Mouse (Mus musculus) lung, embryonic 15.5 days (tissue): ENCODE results near the gene Gm49395. TPM values are rescaled to one million over a fixed set of nuclear protein-coding genes. Genes with fewer than 3 reads are reported as not detected.

Source experiments
- ATAC-seq: fragments of 200-750 bp; cut with Nextera tagmentation; 2 replicates; pipeline ENCODE4 v1.8.0; 2017; ENCODE audit warnings: moderate number of reproducible peaks, borderline replicate concordance; ENCODE audit not compliant: low FRiP score, low TSS enrichment; ENCODE audit errors: extremely low read depth
- H3K27ac ChIP-seq: fragments of 300-500 bp; sonication (generic); 2 replicates; pipeline ENCODE4 v1.5.1; 2015; ENCODE audit warnings: moderate library complexity, mild to moderate bottlenecking, inconsistent platforms
- H3K27me3 ChIP-seq: fragments of 300-500 bp; sonication (generic); 2 replicates; pipeline ENCODE4 v1.6.1; 2015; ENCODE audit warnings: inconsistent platforms
- H3K36me3 ChIP-seq: fragments of 300-500 bp; sonication (generic); 2 replicates; pipeline ENCODE4 v1.6.1; 2015; ENCODE audit warnings: inconsistent platforms
- H3K4me1 ChIP-seq: fragments of 300-500 bp; sonication (generic); 2 replicates; pipeline ENCODE4 v1.6.1; 2015; ENCODE audit warnings: inconsistent platforms
- H3K4me2 ChIP-seq: fragments of 300-500 bp; sonication (generic); 2 replicates; pipeline ENCODE4 v1.6.1; 2015; ENCODE audit warnings: inconsistent platforms, mild to moderate bottlenecking, moderate library complexity
- H3K4me3 ChIP-seq: fragments of 300-500 bp; sonication (generic); 2 replicates; pipeline ENCODE4 v1.5.1; 2015; ENCODE audit warnings: mild to moderate bottlenecking, inconsistent platforms
- H3K9ac ChIP-seq: fragments of 300-500 bp; sonication (generic); 2 replicates; pipeline ENCODE4 v1.6.1; 2015; ENCODE audit warnings: inconsistent platforms
- H3K9me3 ChIP-seq: fragments of 300-500 bp; sonication (generic); 2 replicates; pipeline ENCODE4 v1.6.1; 2016; ENCODE audit warnings: inconsistent platforms
- WGBS: fragments of 180-500 bp; shearing (Covaris S2); methylation state at CpG from one replicate; pipeline ENCODE4 v1.1.7; 2015; 5-methylcytosine and 5-hydroxymethylcytosine counted together
- polyA plus RNA-seq: library from polyadenylated mRNA; unstranded; fragments of >200 nt; fragmentation: Nextera tagmentation; extraction: Ambion mirVana; gene quantifications from 2 replicates; pipeline ENCODE4 v1.2.1, GENCODE M21; 2015

The Gm49395 gene
- polyA plus RNA-seq, 1 experiment from 2014 or later: 7.6 TPM

GRCm38 (mm10) chr13:115125130-115125529 is 23.4 kb upstream of the Gm49395 start:
- Histone ChIP-seq H3K27ac (no peak overlapping the region), H3K9me3 (no peaks in the 10 kb centered on the region), H3K9ac (no peak overlapping the region), H3K4me1 (no peaks in the 10 kb centered on the region), H3K36me3 (no peaks in the 10 kb centered on the region), H3K27me3 (no peaks in the 10 kb centered on the region), H3K4me2 (no peak overlapping the region), H3K4me3 (no peak overlapping the region)
- 77% methylated on average over 4 of the region's 4 CpGs for WGBS
- ATAC-seq: no peak

- H3K4me1 ChIP-seq: no peaks in the 10 kb centered on the region
- H3K36me3 ChIP-seq: no peaks in the 10 kb centered on the region
- H3K4me2 ChIP-seq: no peak overlapping the region
- H3K9me3 ChIP-seq: no peaks in the 10 kb centered on the region
- no peak for ATAC-seq
- H3K4me3 ChIP-seq: no peak overlapping the region
- no peak overlapping the region for H3K9ac ChIP-seq
- no peaks in the 10 kb centered on the region for H3K27me3 ChIP-seq
- H3K27ac ChIP-seq: no peak overlapping the region
- 64% methylated on average over 1 of the region's 1 CpGs for WGBS
These were observed 22.8 kb upstream of the Gm49395 start for GRCm38 (mm10) chr13:115124521-115124920.

GRCm38 (mm10) chr13:115118756-115119155 is 17.0 kb upstream of the Gm49395 start:
- Histone ChIP-seq H3K36me3 (no peaks in the 10 kb centered on the region), H3K27ac (no peak overlapping the region), H3K4me1 (no peaks in the 10 kb centered on the region), H3K4me2 (no peak overlapping the region), H3K9me3 (no peaks in the 10 kb centered on the region), H3K4me3 (no peak overlapping the region), H3K27me3 (no peaks in the 10 kb centered on the region), H3K9ac (no peak overlapping the region)
- no peak for ATAC-seq
- WGBS: 62% methylated on average over 5 of the region's 5 CpGs

GRCm38 (mm10) chr13:115118195-115118594 is 16.5 kb upstream of the Gm49395 start:
- Histone ChIP-seq H3K4me3 (no peak overlapping the region), H3K36me3 (no peaks in the 10 kb centered on the region), H3K4me2 (no peak overlapping the region), H3K9me3 (no peaks in the 10 kb centered on the region), H3K9ac (no peak overlapping the region), H3K4me1 (no peaks in the 10 kb centered on the region), H3K27me3 (no peaks in the 10 kb centered on the region), H3K27ac (no peak overlapping the region)
- peak; percentile 81; the same call in 1 of the 2 replicates for ATAC-seq
- WGBS: 54% methylated on average over 3 of the region's 3 CpGs

- Histone ChIP-seq H3K9ac (no peak overlapping the region), H3K27me3 (no peaks in the 10 kb centered on the region), H3K9me3 (no peaks in the 10 kb centered on the region), H3K4me2 (no peak overlapping the region), H3K4me1 (no peaks in the 10 kb centered on the region), H3K4me3 (no peak overlapping the region), H3K27ac (no peak overlapping the region), H3K36me3 (no peaks in the 10 kb centered on the region)
- 79% methylated on average over 3 of the region's 3 CpGs for WGBS
- ATAC-seq: no peak
These were observed 15.4 kb upstream of the Gm49395 start for GRCm38 (mm10) chr13:115116930-115117621.

GRCm38 (mm10) chr13:115109628-115110027 is 7.9 kb upstream of the Gm49395 start:
- Histone ChIP-seq H3K4me3 (no peak overlapping the region), H3K27me3 (no peaks in the 10 kb centered on the region), H3K9ac (no peak overlapping the region), H3K36me3 (no peaks in the 10 kb centered on the region), H3K4me2 (no peak overlapping the region), H3K9me3 (no peaks in the 10 kb centered on the region), H3K4me1 (no peaks in the 10 kb centered on the region), H3K27ac (no peak overlapping the region)
- 52% methylated on average over 4 of the region's 4 CpGs for WGBS
- ATAC-seq: no peak

- no peak overlapping the region for H3K27ac ChIP-seq
- H3K4me3 ChIP-seq: no peak overlapping the region
- no peaks in the 10 kb centered on the region for H3K36me3 ChIP-seq
- no peak for ATAC-seq
- H3K9me3 ChIP-seq: no peaks in the 10 kb centered on the region
- peaks cover 4% of the 10 kb centered on the region; the same call in 1 of the 2 replicates for H3K4me1 ChIP-seq
- 83% methylated on average over 8 of the region's 8 CpGs for WGBS
- no peak overlapping the region for H3K4me2 ChIP-seq
- H3K9ac ChIP-seq: no peak overlapping the region
- no peaks in the 10 kb centered on the region for H3K27me3 ChIP-seq
These were observed 5.7 kb upstream of the Gm49395 start for GRCm38 (mm10) chr13:115107436-115107835.

GRCm38 (mm10) chr13:115106183-115106582 is 4.5 kb upstream of the Gm49395 start:
- H3K27me3 ChIP-seq: no peaks in the 10 kb centered on the region
- H3K27ac ChIP-seq: no peak overlapping the region
- 75% methylated on average over 10 of the region's 10 CpGs for WGBS
- H3K4me2 ChIP-seq: no peak overlapping the region
- H3K36me3 ChIP-seq: no peaks in the 10 kb centered on the region
- no peak overlapping the region for H3K9ac ChIP-seq
- peaks cover 4% of the 10 kb centered on the region; the same call in 1 of the 2 replicates for H3K4me1 ChIP-seq
- H3K9me3 ChIP-seq: no peaks in the 10 kb centered on the region
- ATAC-seq: no peak
- H3K4me3 ChIP-seq: no peak overlapping the region

- Histone ChIP-seq H3K4me1 (peaks cover 15% of the 10 kb centered on the region), H3K9ac (no peak overlapping the region), H3K4me2 (peak overlapping the region; percentile 4; the same call in 1 of the 2 replicates), H3K4me3 (no peak overlapping the region), H3K9me3 (no peaks in the 10 kb centered on the region), H3K27me3 (no peaks in the 10 kb centered on the region), H3K27ac (no peak overlapping the region; the same call in 1 of the 2 replicates), H3K36me3 (no peaks in the 10 kb centered on the region)
- ATAC-seq: no peak
- WGBS: 100% methylated on average over 2 of the region's 2 CpGs
These were observed 1.0 kb upstream of the Gm49395 start for GRCm38 (mm10) chr13:115102754-115103153.

- Histone ChIP-seq H3K9me3 (no peaks in the 10 kb centered on the region), H3K4me1 (peaks cover 27% of the 10 kb centered on the region), H3K36me3 (no peaks in the 10 kb centered on the region), H3K4me3 (peak overlapping the region; percentile 67), H3K9ac (peak overlapping the region; percentile 78), H3K27me3 (no peaks in the 10 kb centered on the region), H3K4me2 (peak overlapping the region; percentile 82), H3K27ac (peak overlapping the region; percentile 98)
- 33% methylated on average over 11 of the region's 11 CpGs for WGBS
- ATAC-seq: no peak
These were observed 1.1 kb downstream of the Gm49395 start for GRCm38 (mm10) chr13:115100381-115101177.

GRCm38 (mm10) chr13:115099381-115099780 is 2.3 kb downstream of the Gm49395 start:
- Histone ChIP-seq H3K4me3 (no peak overlapping the region), H3K4me1 (peaks cover 27% of the 10 kb centered on the region)
- 81% methylated on average over 9 of the region's 9 CpGs for WGBS

GRCm38 (mm10) chr13:115098227-115098626 is 3.5 kb downstream of the Gm49395 start:
- H3K9ac ChIP-seq: no peak overlapping the region
- H3K9me3 ChIP-seq: no peaks in the 10 kb centered on the region
- 60% methylated on average over 3 of the region's 3 CpGs for WGBS
- peaks cover 27% of the 10 kb centered on the region for H3K4me1 ChIP-seq
- no peaks in the 10 kb centered on the region for H3K27me3 ChIP-seq
- H3K27ac ChIP-seq: no peak overlapping the region
- H3K4me2 ChIP-seq: peak overlapping the region; percentile 26; the same call in 1 of the 2 replicates
- no peaks in the 10 kb centered on the region for H3K36me3 ChIP-seq
- no peak overlapping the region for H3K4me3 ChIP-seq
- ATAC-seq: no peak

More at GRCm38 (mm10) chr13:115099381-115099780, 2.3 kb downstream of the Gm49395 start:
- H3K36me3 ChIP-seq: no peaks in the 10 kb centered on the region
- no peak overlapping the region for H3K27ac ChIP-seq
- H3K9me3 ChIP-seq: no peaks in the 10 kb centered on the region
- H3K27me3 ChIP-seq: no peaks in the 10 kb centered on the region
- peak overlapping the region; percentile 3; the same call in 1 of the 2 replicates for H3K4me2 ChIP-seq
- no peak for ATAC-seq
- no peak overlapping the region for H3K9ac ChIP-seq
